Mouse (Mus musculus): Measurements from ENCODE around the gene Tmem132b.

- TF ChIP-seq CTCF (IDR thresholded peaks at IDR 0.05; ENCODE audit: control insufficient read depth, insufficient read depth, insufficient read length) (no peak), USF1 (IDR thresholded peaks at IDR 0.05; ENCODE audit: low read depth) (no peak)
These were observed 53.6 kb downstream of the Tmem132b start for GRCm38 (mm10) chr5:125585211-125585610.
